Mouse (Mus musculus): ENCODE results near the gene Acap1. TPM values are rescaled to one million over a fixed set of nuclear protein-coding genes. Genes with fewer than 3 reads are reported as not detected.
"Not testable (repeated sequence)": the region's sequence is repeated elsewhere in the genome, so short reads cannot be mapped to it uniquely, and the experiment has no call there.

The Acap1 gene
- total RNA-seq, 2 experiments from 2014 or later = 0.08 TPM; not detected in 1

GRCm38 (mm10) chr11:69933066-69933465 lies 37.7 kb upstream of the Acap1 start:
- no peak for DNase-seq
- TF ChIP-seq CTCF (IDR thresholded peaks at IDR 0.05) = no peak
- intact Hi-C loops (cut with DNase I) = loop anchor here (5.0 kb wide), 1 partner anchor 69 kb away; the partner anchor contains the start of gene Dvl2
- H3K4me3 ChIP-seq = no peak overlapping the region
- H3K27ac ChIP-seq = no peak overlapping the region

GRCm38 (mm10) chr11:69932254-69932653 lies 36.9 kb upstream of the Acap1 start:
- no peak overlapping the region for H3K27ac ChIP-seq
- DNase-seq = no peak
- intact Hi-C loops (cut with DNase I) = loop anchor here (5.0 kb wide), 1 partner anchor 70 kb away; the partner anchor contains the start of gene Dvl2
- TF ChIP-seq CTCF (IDR thresholded peaks at IDR 0.05) = peak; percentile 47
- H3K4me3 ChIP-seq = no peak overlapping the region

GRCm38 (mm10) chr11:69931769-69932168 lies 36.4 kb upstream of the Acap1 start:
- intact Hi-C loops (cut with DNase I) = loop anchor here (5.0 kb wide), 1 partner anchor 71 kb away; the partner anchor contains the start of gene Dvl2
- no peak for TF ChIP-seq CTCF (IDR thresholded peaks at IDR 0.05)
- DNase-seq = no peak
- Histone ChIP-seq H3K4me3 (no peak overlapping the region), H3K27ac (no peak overlapping the region)

GRCm38 (mm10) chr11:69930967-69931537 lies 35.7 kb upstream of the Acap1 start:
- no peak for DNase-seq
- intact Hi-C loops (cut with DNase I) = loop anchor here (5.0 kb wide), 1 partner anchor 71 kb away; the partner anchor contains the start of gene Dvl2
- Histone ChIP-seq H3K4me3 (no peak overlapping the region), H3K27ac (no peak overlapping the region)
- no peak for TF ChIP-seq CTCF (IDR thresholded peaks at IDR 0.05)

- not testable (repeated sequence) for H3K4me3 ChIP-seq, DNase-seq, H3K27ac ChIP-seq
- intact Hi-C loops (cut with DNase I) = loop anchor here (5.0 kb wide), 1 partner anchor 72 kb away; the partner anchor contains the start of gene Dvl2
Measured at GRCm38 (mm10) chr11:69930176-69930575, 34.8 kb upstream of the Acap1 start.

GRCm38 (mm10) chr11:69929712-69930111 lies 34.4 kb upstream of the Acap1 start:
- H3K4me3 ChIP-seq = no peak overlapping the region
- no peak for DNase-seq
- intact Hi-C loops (cut with DNase I) = loop anchor here (5.0 kb wide), 1 partner anchor 73 kb away; the partner anchor contains the start of gene Dvl2
- no peak for TF ChIP-seq CTCF (IDR thresholded peaks at IDR 0.05)
- H3K27ac ChIP-seq = no peak overlapping the region

GRCm38 (mm10) chr11:69927501-69927900 lies 32.2 kb upstream of the Acap1 start:
- no peak for TF ChIP-seq CTCF (IDR thresholded peaks at IDR 0.05)
- DNase-seq = no peak
- intact Hi-C loops (cut with DNase I) = no loop called here
- Histone ChIP-seq H3K27ac (no peak overlapping the region), H3K4me3 (no peak overlapping the region)

GRCm38 (mm10) chr11:69922796-69923195 lies 27.5 kb upstream of the Acap1 start:
- intact Hi-C loops (cut with DNase I) = no loop called here
- H3K4me3 ChIP-seq = peak overlapping the region; percentile 70
- no peak for TF ChIP-seq CTCF (IDR thresholded peaks at IDR 0.05)
- peak overlapping the region; percentile 96 for H3K27ac ChIP-seq
- DNase-seq = peak; percentile 24

- H3K4me3 ChIP-seq = peak overlapping the region; percentile 70
- no peak for TF ChIP-seq CTCF (IDR thresholded peaks at IDR 0.05)
- peak; percentile 14 for DNase-seq
- intact Hi-C loops (cut with DNase I) = no loop called here
- H3K27ac ChIP-seq = peak overlapping the region; percentile 96
Measured at GRCm38 (mm10) chr11:69922012-69922756, 26.8 kb upstream of the Acap1 start.

- peak; percentile 100 for DNase-seq
- Histone ChIP-seq H3K4me3 (peak within 1 kb of the TSS; percentile 97), H3K27ac (peak within 1 kb of the TSS; percentile 96)
- TF ChIP-seq CTCF (IDR thresholded peaks at IDR 0.05) = peak; percentile 61
- intact Hi-C loops (cut with DNase I) = no loop called here
Measured at GRCm38 (mm10) chr11:69921114-69922011, 26.0 kb upstream of the Acap1 start, which contains the start of gene Eif5a. Gene Eif5a (minus strand): TSS chr11:69921958.

- intact Hi-C loops (cut with DNase I) = no loop called here
- TF ChIP-seq CTCF (IDR thresholded peaks at IDR 0.05) = no peak
- DNase-seq = peak; percentile 84
- Histone ChIP-seq H3K4me3 (peak overlapping the region; percentile 97), H3K27ac (peak overlapping the region; percentile 96)
Measured at GRCm38 (mm10) chr11:69920266-69921031, 25.1 kb upstream of the Acap1 start.
